In genomic region chr10:34341886-34342285, GRCm38 (mm10) we compare ENCODE assay signal across 21 mouse cellular contexts. TPM values are rescaled to one million over a fixed set of nuclear protein-coding genes. Genes with fewer than 3 reads are reported as not detected.
DNase-seq lines count a peak whose midpoint lies in the region; ATAC-seq lines count a peak whose summit lies in the region.
"Had no signal": no experiment of that assay in that cellular context is flagged by ENCODE, and none has a peak within 500 bp of the region (broad histone marks: within the 10 kb centered on the region; RNA-seq: fewer than 3 reads in every experiment).

No protein-coding gene starts in this region.

- peak; percentile 68 for DNase-seq in 416B (ENCODE audit: low read depth)
- no peak for DNase-seq in gastrocnemius, postnatal 14 days
- DNase-seq in liver: no peak
- DNase-seq: adrenal gland, adult 2 months; adrenal gland, postnatal 10 days; adrenal gland, postnatal 25 days; cerebellum, adult 11 months; cerebellum, adult 18-20 months; cerebellum, adult 8-10 months; cerebellum, adult 9-11 months; cerebellum, postnatal 14 days; cerebellum, postnatal 36 days; forebrain, postnatal 0 days had no signal

- no peak overlapping the region for H3K27ac ChIP-seq in midbrain, embryonic 13.5 days
- H3K27ac ChIP-seq: embryonic facial prominence, embryonic 10.5 days; embryonic facial prominence, embryonic 12.5 days; forebrain, embryonic 13.5 days; forebrain, embryonic 15.5 days had no signal

- intact Hi-C loops in gastrocnemius, postnatal 14 days (cut with DNase I; ENCODE audit: low total_unique reads): no loop called here

- no peaks in the 10 kb centered on the region for H3K4me1 ChIP-seq in midbrain, embryonic 13.5 days (replicated peaks)
- H3K4me1 ChIP-seq: embryonic facial prominence, embryonic 10.5 days; embryonic facial prominence, embryonic 12.5 days; forebrain, embryonic 13.5 days; forebrain, embryonic 15.5 days had no signal

- no peak overlapping the region for H3K9ac ChIP-seq in midbrain, embryonic 13.5 days (replicated peaks)
- H3K9ac ChIP-seq: embryonic facial prominence, embryonic 12.5 days; forebrain, embryonic 13.5 days; forebrain, embryonic 15.5 days; forebrain, postnatal 0 days had no signal

- H3K9me3 ChIP-seq in midbrain, embryonic 13.5 days: no peaks in the 10 kb centered on the region
- H3K9me3 ChIP-seq: embryonic facial prominence, embryonic 10.5 days; embryonic facial prominence, embryonic 12.5 days; forebrain, embryonic 13.5 days; forebrain, embryonic 15.5 days had no signal

- 84% methylated on average over 1 of the region's 1 CpGs for WGBS in midbrain, embryonic 13.5 days

- no peak overlapping the region for H3K4me3 ChIP-seq in midbrain, embryonic 13.5 days (replicated peaks)
- H3K4me3 ChIP-seq: embryonic facial prominence, embryonic 10.5 days; embryonic facial prominence, embryonic 12.5 days; forebrain, embryonic 13.5 days; forebrain, embryonic 15.5 days had no signal

- peak; percentile 82 for ATAC-seq in granulocyte monocyte progenitor cell, adult 5-6 weeks (replicated peaks; ENCODE audit: poor library complexity, severe bottlenecking)
- peak; percentile 66 for ATAC-seq in megakaryocyte, adult 5-6 weeks (ENCODE audit: poor library complexity, severe bottlenecking)
- no peak for ATAC-seq in midbrain, embryonic 13.5 days
- ATAC-seq: forebrain, embryonic 13.5 days; forebrain, embryonic 15.5 days; forebrain, postnatal 0 days had no signal

- H3K27me3 ChIP-seq in midbrain, embryonic 13.5 days: no peaks in the 10 kb centered on the region
- H3K27me3 ChIP-seq: embryonic facial prominence, embryonic 12.5 days; forebrain, embryonic 13.5 days; forebrain, embryonic 15.5 days had no signal

- H3K4me2 ChIP-seq in midbrain, embryonic 13.5 days (replicated peaks): no peak overlapping the region
- H3K4me2 ChIP-seq: embryonic facial prominence, embryonic 12.5 days; forebrain, embryonic 13.5 days; forebrain, embryonic 15.5 days had no signal

- no peaks in the 10 kb centered on the region for H3K36me3 ChIP-seq in midbrain, embryonic 13.5 days
- H3K36me3 ChIP-seq: embryonic facial prominence, embryonic 10.5 days; embryonic facial prominence, embryonic 12.5 days; forebrain, embryonic 15.5 days had no signal

RNA-seq across cellular contexts. Expression of gene Tspyl4, which starts 44.6 kb away (rescaled TPM):
- total RNA-seq in granulocyte monocyte progenitor cell, adult 5-6 weeks (2014; fragmentation: Nextera tagmentation): 0.62 TPM in 1 of 2 replicates, not detected in the other
- 0.34 and 2.0 TPM in 2 replicates for total RNA-seq in granulocyte monocyte progenitor cell, adult 5-6 weeks (2017)
- 1.6 and 2.6 TPM in 2 replicates for total RNA-seq in megakaryocyte, adult 5-6 weeks (2015)
- 1.4 and 2.6 TPM in 2 replicates for total RNA-seq in megakaryocyte, adult 5-6 weeks (2017)
- total RNA-seq in gastrocnemius, postnatal 14 days (2021): 1 to 10 TPM; 1.8 TPM
- 207 and 216 TPM in 2 replicates for polyA plus RNA-seq in midbrain, embryonic 13.5 days (2015; fragmentation: Nextera tagmentation; extraction: Ambion mirVana)

RNA-seq across cellular contexts. Expression of gene Col10a1, which starts 47.9 kb away (rescaled TPM):
- total RNA-seq in granulocyte monocyte progenitor cell, adult 5-6 weeks (2014; fragmentation: Nextera tagmentation): not detected in 2 replicates
- total RNA-seq in granulocyte monocyte progenitor cell, adult 5-6 weeks (2017): not detected in 2 replicates
- total RNA-seq in megakaryocyte, adult 5-6 weeks (2015): not detected in 2 replicates
- not detected in 2 replicates for total RNA-seq in megakaryocyte, adult 5-6 weeks (2017)
- total RNA-seq in gastrocnemius, postnatal 14 days (2021): not detected
- polyA plus RNA-seq in midbrain, embryonic 13.5 days (2015; fragmentation: Nextera tagmentation; extraction: Ambion mirVana): 0.05 TPM in 1 of 2 replicates, not detected in the other
- total RNA-seq: MEL had no signal

RNA-seq across cellular contexts. Expression of gene Tspyl1, which starts 59.9 kb away (rescaled TPM):
- total RNA-seq in granulocyte monocyte progenitor cell, adult 5-6 weeks (2014; fragmentation: Nextera tagmentation): 29.1 and 37.5 TPM in 2 replicates
- total RNA-seq in granulocyte monocyte progenitor cell, adult 5-6 weeks (2017): 40.8 and 41.4 TPM in 2 replicates
- 46.6 and 50.1 TPM in 2 replicates for total RNA-seq in megakaryocyte, adult 5-6 weeks (2015)
- total RNA-seq in megakaryocyte, adult 5-6 weeks (2017): 52.3 and 60.5 TPM in 2 replicates
- 10 to 100 TPM; 45.4 to 46.9 TPM for total RNA-seq in gastrocnemius, postnatal 14 days (2021)
- 137 and 142 TPM in 2 replicates for polyA plus RNA-seq in midbrain, embryonic 13.5 days (2015; fragmentation: Nextera tagmentation; extraction: Ambion mirVana)
